Mouse (Mus musculus) v-Abl transformed pro-B cells (cell line): ENCODE results near the gene Rbfox3.

Experiments used
- in situ Hi-C, 2 experiments: fragments of 400-800 bp; cut with MboI; formaldehyde crosslinking; loops; one replicate each; pipeline ENCODE4 v1.15.1; 2025; ENCODE audit not compliant: unreplicated experiment in 2 of 2

The Rbfox3 gene

DNA sequence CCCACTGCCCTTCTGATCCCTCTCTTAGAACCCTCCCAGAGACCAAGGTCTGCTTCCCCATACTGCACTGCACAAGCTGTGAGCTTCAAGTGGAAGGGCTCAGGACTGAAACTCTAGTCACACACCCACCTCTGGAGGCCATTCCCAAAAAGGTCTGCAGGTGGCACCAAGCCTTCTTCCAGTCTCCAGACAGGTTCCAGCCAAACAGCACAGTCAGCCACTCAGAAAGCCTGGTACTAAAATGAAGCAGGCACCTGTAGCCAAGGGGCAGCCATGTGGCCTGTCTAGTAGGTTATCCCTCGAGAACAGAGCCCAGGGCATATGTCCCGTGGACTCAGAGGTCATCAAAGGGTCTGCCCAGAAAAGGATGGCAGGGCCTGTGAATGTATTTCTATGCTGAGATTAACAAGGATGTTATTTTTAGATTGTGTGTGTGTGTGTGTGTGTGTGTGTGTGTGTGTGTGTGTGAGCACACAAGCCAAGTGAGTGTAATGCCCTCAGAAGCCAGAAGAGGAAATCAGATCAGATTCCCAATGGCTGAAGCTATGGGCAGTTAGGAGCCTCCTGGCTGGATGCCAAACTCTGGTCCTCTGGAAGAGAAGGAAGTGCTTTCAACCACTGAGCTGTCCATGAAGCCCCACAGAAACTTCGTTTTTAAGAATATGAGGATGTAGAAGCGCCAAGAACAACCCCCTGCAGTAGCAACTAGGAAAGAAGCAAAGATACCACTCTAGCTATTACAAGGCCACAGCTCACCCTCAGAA is at the start of gene Rbfox3:
TSS of gene Rbfox3 (minus strand) at position 291 of the 764 bp plus-strand sequence.
- in situ Hi-C loops = no loop called here

DNA sequence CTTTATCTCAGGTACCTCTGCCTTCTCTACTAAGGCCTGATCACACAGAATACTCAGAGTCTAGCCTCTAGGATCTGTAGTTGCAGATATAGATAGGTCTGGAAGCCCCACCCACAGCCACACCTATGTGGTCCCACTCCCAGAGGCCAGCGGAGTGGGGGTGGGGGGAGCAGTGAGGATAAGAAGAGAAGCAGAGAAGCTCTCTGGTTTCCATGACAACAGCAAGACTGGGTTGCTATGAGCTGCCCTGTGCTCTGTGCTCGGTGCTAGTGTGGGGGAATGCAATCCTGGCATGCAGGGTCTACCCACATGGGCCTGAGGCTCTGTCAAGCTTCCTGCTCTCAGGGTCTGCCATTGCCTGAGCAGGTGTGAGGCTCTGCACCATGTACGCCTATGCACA is 49.3 kb upstream of the Rbfox3 start:
- in situ Hi-C loops = no loop called here

GRCm38 (mm10) chr11:118957070-118957471 is 45.7 kb upstream of the Rbfox3 start:
- in situ Hi-C loops = no loop called here

DNA sequence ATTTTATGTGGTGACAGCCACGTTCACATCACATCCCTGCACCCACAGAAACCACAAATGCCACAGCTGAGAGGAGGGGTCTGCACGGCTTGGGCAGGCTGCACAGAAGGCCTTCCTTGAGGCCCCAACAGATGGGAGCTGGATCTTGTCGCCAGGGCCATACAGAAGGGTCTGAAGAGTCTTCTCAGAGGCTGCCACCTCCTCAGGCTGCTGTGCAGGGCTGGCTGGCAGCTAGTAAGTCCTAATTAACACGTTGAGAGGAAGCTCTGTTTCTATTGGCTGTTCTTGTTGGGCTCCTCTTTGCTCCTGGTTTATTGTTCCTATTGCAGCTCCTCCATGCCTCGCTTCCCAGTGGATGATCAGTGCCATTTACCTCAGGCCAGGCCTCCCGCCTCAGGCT is 43.6 kb upstream of the Rbfox3 start:
- in situ Hi-C loops = no loop called here

GRCm38 (mm10) chr11:118945868-118946267 is 34.5 kb upstream of the Rbfox3 start:
- in situ Hi-C loops = loop anchor here (25.0 kb wide), 2 partner anchors 1341 to 1759 kb away; partner anchors contain the start of gene Sept9 (in 1 of the 2)

GRCm38 (mm10) chr11:118941268-118941667 is 29.9 kb upstream of the Rbfox3 start:
- in situ Hi-C loops = loop anchor here (25.0 kb wide), 2 partner anchors 1346 to 1754 kb away; partner anchors contain the start of gene Sept9 (in 1 of the 2)

DNA sequence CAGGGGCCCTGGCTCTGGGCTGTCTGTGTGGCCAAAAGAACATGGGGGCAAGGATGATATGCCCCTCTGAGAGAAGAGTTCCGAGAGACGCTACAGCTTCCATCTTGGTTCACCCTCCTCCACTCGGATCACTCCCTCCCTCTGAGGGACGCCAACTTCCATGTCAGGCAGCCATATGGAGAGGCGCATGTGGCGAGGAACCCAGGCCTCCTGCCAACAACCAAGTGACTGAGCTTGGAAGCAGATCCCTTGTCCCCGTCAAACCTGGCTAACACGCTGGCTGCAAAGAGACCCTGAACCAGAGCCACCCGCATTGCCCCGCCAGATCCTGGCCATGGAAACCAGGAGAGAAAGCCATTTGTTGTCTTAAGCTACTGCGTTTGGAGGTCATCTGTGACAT is 29.1 kb upstream of the Rbfox3 start:
- in situ Hi-C loops = loop anchor here (25.0 kb wide), 2 partner anchors 1347 to 1753 kb away; partner anchors contain the start of gene Sept9 (in 1 of the 2)

- in situ Hi-C loops = loop anchor here (25.0 kb wide), 2 partner anchors 1348 to 1752 kb away; partner anchors contain the start of gene Sept9 (in 1 of the 2)
These were observed 28.3 kb upstream of the Rbfox3 start for GRCm38 (mm10) chr11:118939731-118940130.

DNA sequence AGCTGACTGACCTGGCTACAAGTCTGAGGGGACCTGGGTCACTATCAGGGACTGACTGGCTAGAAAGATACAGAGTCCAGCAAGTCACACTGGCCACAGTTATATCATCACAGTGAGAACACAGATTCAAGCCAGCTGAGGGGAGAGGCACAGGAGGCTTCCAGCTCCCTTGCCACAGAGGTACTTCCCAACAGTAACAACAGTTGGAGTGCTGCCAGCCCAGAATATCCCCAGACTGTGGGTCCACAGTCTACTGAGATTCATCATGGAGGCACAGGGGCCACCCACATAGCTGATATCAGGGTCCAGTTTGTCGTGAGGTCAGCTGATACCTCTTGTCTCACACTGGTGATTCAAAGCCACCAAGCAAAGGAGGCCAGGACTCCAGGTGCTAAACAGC is 23.5 kb upstream of the Rbfox3 start:
- in situ Hi-C loops = loop anchor here (25.0 kb wide), 2 partner anchors 1352 to 1748 kb away; partner anchors contain the start of gene Sept9 (in 1 of the 2)

DNA sequence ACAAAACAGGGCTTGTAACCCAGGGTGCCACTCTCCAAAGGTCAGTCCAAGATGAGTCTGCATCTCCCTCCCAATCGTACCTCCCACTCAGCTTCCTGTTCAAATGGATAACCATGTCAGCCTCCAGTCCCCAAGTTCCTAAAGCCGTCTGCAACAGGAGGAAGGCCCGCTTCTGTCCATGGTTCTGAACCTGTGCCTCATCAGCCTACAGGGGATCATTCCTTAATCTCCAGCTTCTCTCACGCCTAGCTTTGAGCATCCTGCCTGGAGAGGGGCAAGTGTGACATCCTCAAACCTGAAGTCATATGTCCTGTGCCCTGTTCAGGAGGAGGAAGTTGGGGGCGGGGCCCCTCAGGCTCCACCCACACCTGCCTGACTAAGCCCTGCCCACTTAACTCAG is 15.7 kb upstream of the Rbfox3 start:
- in situ Hi-C loops = loop anchor here (25.0 kb wide), 2 partner anchors 1360 to 1740 kb away; partner anchors contain the start of gene Sept9 (in 1 of the 2)

GRCm38 (mm10) chr11:118921852-118922251 is 10.5 kb upstream of the Rbfox3 start:
- in situ Hi-C loops = no loop called here

GRCm38 (mm10) chr11:118916423-118917030 is 5.1 kb upstream of the Rbfox3 start:
- in situ Hi-C loops = no loop called here

DNA sequence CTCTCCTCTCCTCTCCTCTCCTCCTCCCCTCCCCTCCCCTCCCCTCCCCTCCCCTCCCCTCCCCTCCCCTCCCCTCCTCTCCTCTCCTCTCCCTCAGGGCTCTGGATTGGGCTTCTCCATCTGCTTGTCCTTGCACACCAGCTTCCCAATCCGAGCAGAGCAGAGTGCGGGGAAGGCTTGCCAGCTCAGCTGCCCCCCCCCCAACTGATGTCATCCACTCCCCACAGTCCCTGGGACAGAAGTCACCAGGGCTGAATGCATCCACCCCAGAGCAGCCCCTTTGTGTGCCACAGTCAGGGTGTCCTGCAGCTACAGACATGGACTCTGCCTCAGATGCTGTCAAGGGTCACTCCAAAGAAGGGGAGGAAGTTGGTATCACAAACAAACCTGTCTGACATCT is 4.5 kb upstream of the Rbfox3 start:
- in situ Hi-C loops = no loop called here

DNA sequence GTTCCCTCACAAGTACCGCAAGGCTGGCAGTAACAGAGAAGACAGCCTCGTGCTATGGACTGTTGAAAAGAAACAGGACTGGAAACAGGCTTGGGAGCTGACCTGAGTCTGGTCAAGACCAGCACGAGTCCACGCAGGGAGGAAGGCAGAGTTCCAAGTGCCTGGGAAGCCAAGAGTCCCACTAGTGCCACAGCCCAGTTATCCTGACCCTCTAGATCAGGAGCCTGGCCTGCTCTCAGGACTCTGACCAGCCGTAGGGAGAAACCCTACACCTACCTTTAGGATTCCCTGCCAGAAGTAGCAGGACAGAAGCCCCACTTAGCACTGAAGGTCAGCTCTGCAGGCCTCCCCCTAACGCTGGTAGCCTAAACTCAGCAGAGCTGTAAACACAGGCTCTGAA is 1.3 kb upstream of the Rbfox3 start:
- in situ Hi-C loops = no loop called here

DNA sequence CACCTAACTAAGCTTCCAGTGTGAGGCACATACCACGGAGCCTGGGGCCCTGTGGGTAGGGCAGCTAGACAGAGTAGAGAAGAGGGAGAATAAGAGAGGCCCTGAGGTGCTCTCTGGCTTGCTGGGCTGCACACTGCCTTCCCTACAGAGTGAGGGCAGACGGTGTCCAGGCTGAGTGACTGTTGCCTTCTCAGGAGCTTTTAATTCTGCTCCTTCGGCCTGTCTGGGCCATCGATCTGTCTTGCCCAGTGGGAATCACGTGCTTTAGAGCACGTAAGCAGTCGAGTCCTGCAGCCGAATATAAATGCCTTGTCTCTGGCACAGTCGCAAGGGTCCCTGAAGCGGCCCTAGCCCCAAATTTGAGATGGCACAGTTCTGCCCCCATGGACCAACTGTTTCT is 641 bp downstream of the Rbfox3 start:
- in situ Hi-C loops = no loop called here

- in situ Hi-C loops = no loop called here
These were observed 1.6 kb downstream of the Rbfox3 start for GRCm38 (mm10) chr11:118909814-118910201.

- in situ Hi-C loops = no loop called here
These were observed 2.2 kb downstream of the Rbfox3 start for GRCm38 (mm10) chr11:118908981-118909813.

DNA sequence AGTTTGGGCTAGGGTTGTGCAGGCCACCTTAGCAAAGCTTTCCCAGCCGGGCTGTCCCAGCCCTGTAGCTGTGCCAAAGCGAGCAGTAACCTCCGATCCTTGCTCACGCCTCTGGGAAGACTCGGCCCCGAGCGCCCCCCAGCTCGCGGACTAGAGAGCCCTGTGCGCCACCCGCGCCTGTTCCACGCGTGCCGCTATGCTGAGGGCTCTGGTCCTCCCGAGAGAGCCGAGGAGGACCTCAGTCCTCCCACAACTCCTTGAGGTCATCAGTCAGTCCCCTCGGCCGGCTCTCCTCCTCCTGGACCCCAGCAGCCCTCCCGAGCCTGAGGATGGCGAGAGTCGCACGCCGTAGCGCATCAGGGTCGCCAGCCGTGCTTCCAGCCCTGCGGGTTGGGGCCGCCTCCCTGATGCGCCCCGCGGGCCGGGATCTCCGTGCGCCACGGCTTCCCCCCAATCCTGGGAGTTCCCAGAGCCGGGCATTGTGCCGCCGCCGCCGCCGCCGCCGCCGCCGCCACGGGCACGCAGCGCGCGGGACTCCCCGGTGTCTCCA is 2.9 kb downstream of the Rbfox3 start:
- in situ Hi-C loops = no loop called here

- in situ Hi-C loops = no loop called here
These were observed 3.7 kb downstream of the Rbfox3 start for GRCm38 (mm10) chr11:118907471-118908401.
